Mouse (Mus musculus): ENCODE measurements around the gene Kif14.

Gene Kif14

GRCm38 (mm10) chr1:136557436-136557835 is 91.3 kb downstream of the Kif14 start:
- DNase-seq, result no peak

- DNase-seq, result no peak
These were observed 92.6 kb downstream of the Kif14 start for GRCm38 (mm10) chr1:136558762-136559161.

GRCm38 (mm10) chr1:136559284-136559683 is 93.1 kb downstream of the Kif14 start:
- DNase-seq, result no peak

- DNase-seq, result no peak
These were observed 93.6 kb downstream of the Kif14 start for GRCm38 (mm10) chr1:136559774-136560173.

- no peak for DNase-seq
These were observed 95.7 kb downstream of the Kif14 start for GRCm38 (mm10) chr1:136561823-136562222.

GRCm38 (mm10) chr1:136563149-136563548 is 97.0 kb downstream of the Kif14 start:
- no peak for DNase-seq

- DNase-seq, result no peak
These were observed 98.8 kb downstream of the Kif14 start for GRCm38 (mm10) chr1:136564963-136565362.

- DNase-seq, result no peak
These were observed 100.2 kb downstream of the Kif14 start for GRCm38 (mm10) chr1:136566386-136566785.

GRCm38 (mm10) chr1:136567641-136568040 is 101.5 kb downstream of the Kif14 start:
- no peak for DNase-seq

- DNase-seq, result no peak
These were observed 102.6 kb downstream of the Kif14 start for GRCm38 (mm10) chr1:136568738-136569194.

- DNase-seq, result no peak
These were observed 103.1 kb downstream of the Kif14 start for GRCm38 (mm10) chr1:136569206-136569605.

- no peak for DNase-seq
These were observed 103.6 kb downstream of the Kif14 start for GRCm38 (mm10) chr1:136569626-136570297.

GRCm38 (mm10) chr1:136570298-136570653 is 104.1 kb downstream of the Kif14 start:
- no peak for DNase-seq

- DNase-seq, result no peak
These were observed 104.8 kb downstream of the Kif14 start for GRCm38 (mm10) chr1:136570976-136571375.

GRCm38 (mm10) chr1:136571530-136571929 is 105.4 kb downstream of the Kif14 start:
- DNase-seq, result no peak

GRCm38 (mm10) chr1:136577890-136578663 is 111.9 kb downstream of the Kif14 start:
- no peak for DNase-seq

GRCm38 (mm10) chr1:136579360-136579759 is 113.2 kb downstream of the Kif14 start:
- no peak for DNase-seq

- DNase-seq, result no peak
These were observed 114.1 kb downstream of the Kif14 start for GRCm38 (mm10) chr1:136580266-136580665.

Measured in cerebellum, adult 8-10 months (tissue).